Mouse (Mus musculus) olfactory bulb, adult 2 months (tissue): Measurements from ENCODE around the gene Kcnk4.

Experiments used
- CTCF ChIP-seq: fragments of 200-500 bp; IDR thresholded peaks from 2 replicates; pipeline ENCODE4 v1.5.1; 2012; ENCODE audit warnings: low read depth, mild to moderate bottlenecking, low read length, moderate library complexity; ENCODE audit not compliant: insufficient read depth
- POLR2A ChIP-seq: fragments of 200-500 bp; IDR thresholded peaks from 2 replicates; pipeline ENCODE4 v1.6.1; 2012; ENCODE audit warnings: mild to moderate bottlenecking, low read depth, low read length, moderate library complexity; ENCODE audit not compliant: insufficient read depth

- TF ChIP-seq CTCF: no peak
- no peak for TF ChIP-seq POLR2A
Observed at GRCm38 (mm10) chr19:6933436-6934194, 700 bp downstream of the Kcnk4 start.
